Mouse (Mus musculus) C2C12 (cell line): Measurements from ENCODE around the gene Slc16a3.

ENCODE experiments used
- CEBPB ChIP-seq: IDR thresholded peaks from one replicate; pipeline ENCODE4 v1.6.1; 2011; ENCODE audit warnings: low read depth, mild to moderate bottlenecking, control low read depth, moderate library complexity
- CTCF ChIP-seq: IDR thresholded peaks from one replicate; pipeline ENCODE4 v1.5.1; 2011; ENCODE audit not compliant: control insufficient read depth, insufficient read depth, insufficient read length
- MAX ChIP-seq: IDR thresholded peaks from one replicate; pipeline ENCODE4 v1.6.1; 2011; ENCODE audit warnings: mild to moderate bottlenecking, control low read depth
- MYOD1 ChIP-seq: IDR thresholded peaks from one replicate; pipeline ENCODE4 v1.6.1; 2011; ENCODE audit warnings: low read depth; ENCODE audit not compliant: control insufficient read depth, insufficient read length
- MYOG ChIP-seq: IDR thresholded peaks from one replicate; pipeline ENCODE4 v1.6.1; 2011; ENCODE audit not compliant: control insufficient read depth, insufficient read length; ENCODE audit errors: extremely low read depth
- USF1 ChIP-seq: IDR thresholded peaks from one replicate; pipeline ENCODE4 v1.6.1; 2011; ENCODE audit warnings: low read depth, mild to moderate bottlenecking, control low read depth, moderate library complexity

DNA sequence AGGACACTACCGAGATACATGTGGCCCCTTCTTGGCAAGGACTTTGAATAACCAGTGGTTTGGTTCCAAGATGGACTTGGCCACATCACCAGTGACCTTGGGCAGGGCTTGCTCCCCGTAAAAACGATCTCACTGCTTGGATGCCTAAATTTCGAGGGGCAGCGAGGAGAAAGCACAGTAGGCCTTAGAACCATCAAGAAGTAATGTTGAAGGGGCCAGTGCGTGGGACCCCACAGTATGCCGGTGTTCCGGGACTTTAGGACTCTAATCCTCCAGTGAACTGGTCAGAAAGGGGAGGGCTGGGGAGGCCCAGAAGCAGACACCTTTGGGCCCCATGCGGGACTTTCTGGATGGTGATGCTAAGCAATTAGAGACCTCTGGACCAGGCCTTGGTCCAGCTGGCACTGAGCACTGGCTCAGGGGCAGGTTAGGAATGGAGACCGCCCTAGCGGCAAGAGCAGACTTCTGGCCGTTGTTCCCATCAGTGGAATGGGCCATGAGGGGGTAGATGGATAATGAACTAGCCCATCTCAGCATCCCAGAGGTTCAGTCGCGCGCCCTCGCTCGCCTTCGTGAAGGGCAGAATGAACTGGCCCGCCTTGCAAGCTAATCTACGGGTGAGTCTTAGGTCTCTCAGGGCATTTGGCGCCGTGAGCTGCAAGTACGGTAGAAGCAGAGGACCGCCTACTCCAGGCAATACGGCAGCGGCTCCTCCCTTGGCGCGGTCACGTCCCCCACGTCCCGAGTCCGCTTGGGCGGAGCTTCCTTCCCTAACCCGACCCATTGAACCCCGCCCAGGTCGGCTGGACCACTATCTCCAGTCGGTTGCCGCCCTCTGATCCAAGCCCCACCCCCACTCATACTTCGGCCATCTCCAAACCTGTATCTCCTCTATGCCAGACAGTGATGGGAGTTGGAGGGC, 2.3 kb downstream of the Slc16a3 start:
- TF ChIP-seq CTCF = no peak
- TF ChIP-seq MAX = no peak
- no peak for TF ChIP-seq MYOD1
- no peak for TF ChIP-seq MYOG
- no peak for TF ChIP-seq USF1
- no peak for TF ChIP-seq CEBPB
